Mouse (Mus musculus): ENCODE data around the gene Ddx51. TPM values are rescaled to one million over a fixed set of nuclear protein-coding genes. Genes with fewer than 3 reads are reported as not detected.

Ddx51 gene
- total RNA-seq, 2 experiments from 2014 or later = 3.4 TPM; not detected in 1

- ATAC-seq (replicated peaks; ENCODE audit: low FRiP score, poor library complexity, severe bottlenecking) = no peak
Measured at GRCm38 (mm10) chr5:110646377-110646776, 6.9 kb upstream of the Ddx51 start.

- ATAC-seq (replicated peaks; ENCODE audit: low FRiP score, poor library complexity, severe bottlenecking) = no peak
Measured at GRCm38 (mm10) chr5:110653686-110654085, 435 bp downstream of the Ddx51 start.

- ATAC-seq (replicated peaks; ENCODE audit: low FRiP score, poor library complexity, severe bottlenecking) = no peak
Measured at GRCm38 (mm10) chr5:110659682-110660081, 6.4 kb downstream of the Ddx51 start.

- no peak for ATAC-seq (replicated peaks; ENCODE audit: low FRiP score, poor library complexity, severe bottlenecking)
Measured at GRCm38 (mm10) chr5:110664041-110664440, 10.8 kb downstream of the Ddx51 start.

- ATAC-seq (replicated peaks; ENCODE audit: low FRiP score, poor library complexity, severe bottlenecking) = no peak
Measured at GRCm38 (mm10) chr5:110664750-110665269, 11.6 kb downstream of the Ddx51 start.

GRCm38 (mm10) chr5:110665486-110666121, 12.4 kb downstream of the Ddx51 start:
- no peak for ATAC-seq (replicated peaks; ENCODE audit: low FRiP score, poor library complexity, severe bottlenecking)

- no peak for ATAC-seq (replicated peaks; ENCODE audit: low FRiP score, poor library complexity, severe bottlenecking)
Measured at GRCm38 (mm10) chr5:110682041-110682440, 28.8 kb downstream of the Ddx51 start.

- no peak for ATAC-seq (replicated peaks; ENCODE audit: low FRiP score, poor library complexity, severe bottlenecking)
Measured at GRCm38 (mm10) chr5:110698617-110699016, 45.4 kb downstream of the Ddx51 start.

- ATAC-seq (replicated peaks; ENCODE audit: low FRiP score, poor library complexity, severe bottlenecking) = no peak
Measured at GRCm38 (mm10) chr5:110704004-110704403, 50.8 kb downstream of the Ddx51 start.

GRCm38 (mm10) chr5:110709256-110709655, 56.0 kb downstream of the Ddx51 start:
- no peak for ATAC-seq (replicated peaks; ENCODE audit: low FRiP score, poor library complexity, severe bottlenecking)

Other genes with a start within 250 kb of the Ddx51 start
- 12.6 and 32.4 TPM in 2 replicates for gene Fbrsl1, start 204.9 kb upstream of the Ddx51 start, total RNA-seq (2015; ENCODE audit: low replicate concordance)
- 13.6 and 17.1 TPM in 2 replicates for gene Fbrsl1, start 204.9 kb upstream of the Ddx51 start, total RNA-seq (2017; ENCODE audit: low replicate concordance)
- gene Galnt9, start 109.1 kb upstream of the Ddx51 start, total RNA-seq (2015; ENCODE audit: low replicate concordance) = 1.7 and 3.2 TPM in 2 replicates
- 0.26 TPM in 1 of 2 replicates, not detected in the other for gene Galnt9, start 109.1 kb upstream of the Ddx51 start, total RNA-seq (2017; ENCODE audit: low replicate concordance)
- 12.2 and 18.4 TPM in 2 replicates for gene Noc4l, start within 50 bp of the Ddx51 start, total RNA-seq (2015; ENCODE audit: low replicate concordance)
- gene Noc4l, start within 50 bp of the Ddx51 start, total RNA-seq (2017; ENCODE audit: low replicate concordance) = 3.3 TPM in 2 replicates
- gene Ep400, start 117.3 kb downstream of the Ddx51 start, total RNA-seq (2015; ENCODE audit: low replicate concordance) = 124 and 132 TPM in 2 replicates
- 94.1 and 117 TPM in 2 replicates for gene Ep400, start 117.3 kb downstream of the Ddx51 start, total RNA-seq (2017; ENCODE audit: low replicate concordance)
- gene Pus1, start 127.2 kb downstream of the Ddx51 start, total RNA-seq (2015; ENCODE audit: low replicate concordance) = 2.1 and 3.6 TPM in 2 replicates
- 1.7 and 4.1 TPM in 2 replicates for gene Pus1, start 127.2 kb downstream of the Ddx51 start, total RNA-seq (2017; ENCODE audit: low replicate concordance)
- 50.3 and 71.4 TPM in 2 replicates for gene Ulk1, start 156.6 kb downstream of the Ddx51 start, total RNA-seq (2015; ENCODE audit: low replicate concordance)
- gene Ulk1, start 156.6 kb downstream of the Ddx51 start, total RNA-seq (2017; ENCODE audit: low replicate concordance) = 28.7 and 39.8 TPM in 2 replicates
- gene Hscb, start 186.3 kb downstream of the Ddx51 start, total RNA-seq (2015; ENCODE audit: low replicate concordance) = 26.4 and 63.1 TPM in 2 replicates
- gene Hscb, start 186.3 kb downstream of the Ddx51 start, total RNA-seq (2017; ENCODE audit: low replicate concordance) = 38.1 and 50.4 TPM in 2 replicates
- 55.9 and 67.5 TPM in 2 replicates for gene Chek2, start 186.5 kb downstream of the Ddx51 start, total RNA-seq (2015; ENCODE audit: low replicate concordance)
- gene Chek2, start 186.5 kb downstream of the Ddx51 start, total RNA-seq (2017; ENCODE audit: low replicate concordance) = 93.8 and 111 TPM in 2 replicates
- gene Ttc28, start 226.4 kb downstream of the Ddx51 start, total RNA-seq (2015; ENCODE audit: low replicate concordance) = 4.2 and 5.4 TPM in 2 replicates
- gene Ttc28, start 226.4 kb downstream of the Ddx51 start, total RNA-seq (2017; ENCODE audit: low replicate concordance) = 3.9 and 6.8 TPM in 2 replicates

All from erythroid progenitor cell, adult 5-6 weeks (primary cell).